Mouse (Mus musculus): ENCODE results near the gene Sowahd. TPM values are rescaled to one million over a fixed set of nuclear protein-coding genes. Genes with fewer than 3 reads are reported as not detected.
"Not testable (repeated sequence)": the region's sequence is repeated elsewhere in the genome, so short reads cannot be mapped to it uniquely, and the experiment has no call there.

Sowahd gene
- polyA plus RNA-seq, 1 experiment from 2014 or later = not detected

- not testable (repeated sequence) for ATAC-seq (ENCODE audit: insufficient number of reproducible peaks, insufficient read depth, low FRiP score, low read depth); H3K4me2 ChIP-seq (ENCODE audit: low read length); H3K9ac ChIP-seq (ENCODE audit: low read length); H3K27ac ChIP-seq (replicated peaks in 1 of 2; ENCODE audit: control insufficient read depth in 1 of 2, insufficient read depth in 1 of 2, low read depth in 2 of 2, low read length in 2 of 2); H3K4me3 ChIP-seq (ENCODE audit: control insufficient read depth in 1 of 2, insufficient read depth in 1 of 2, low read depth in 1 of 2, low read length in 2 of 2); H3K4me1 ChIP-seq (ENCODE audit: control insufficient read depth in 2 of 2, insufficient read depth in 2 of 2, low read length in 2 of 2); H3K9me3 ChIP-seq (ENCODE audit: control insufficient read depth, low read length); H3K27me3 ChIP-seq (ENCODE audit: control insufficient read depth, insufficient read depth, low read length)
- H3K36me3 ChIP-seq (ENCODE audit: control insufficient read depth, insufficient read depth, low read length) = peaks cover 28% of the 10 kb centered on the region
- WGBS = 83% methylated on average over 3 of the region's 4 CpGs
These were observed 31.7 kb downstream of the Sowahd start for GRCm38 (mm10) chrX:37080345-37080744.

- 56% methylated on average over 6 of the region's 6 CpGs for WGBS
These were observed 32.5 kb downstream of the Sowahd start for GRCm38 (mm10) chrX:37081194-37081593.

GRCm38 (mm10) chrX:37084318-37084926, 35.8 kb downstream of the Sowahd start:
- peak overlapping the region; percentile 58 to 84 for H3K4me3 ChIP-seq (ENCODE audit: control insufficient read depth in 1 of 2, insufficient read depth in 1 of 2, low read depth in 1 of 2, low read length in 2 of 2)
- WGBS = 15% methylated on average over 19 of the region's 19 CpGs
- ATAC-seq (ENCODE audit: insufficient number of reproducible peaks, insufficient read depth, low FRiP score, low read depth) = no peak

More at GRCm38 (mm10) chrX:37081194-37081593, 32.5 kb downstream of the Sowahd start:
- Histone ChIP-seq H3K9me3 (ENCODE audit: control insufficient read depth, low read length) (no peaks in the 10 kb centered on the region), H3K4me1 (ENCODE audit: control insufficient read depth in 2 of 2, insufficient read depth in 2 of 2, low read length in 2 of 2) (peaks cover 0 to 3% of the 10 kb centered on the region in 2 experiments; a peak in 1 of 4 replicates), H3K4me3 (ENCODE audit: control insufficient read depth in 1 of 2, insufficient read depth in 1 of 2, low read depth in 1 of 2, low read length in 2 of 2) (no peak overlapping the region), H3K27me3 (ENCODE audit: control insufficient read depth, insufficient read depth, low read length) (no peaks in the 10 kb centered on the region), H3K9ac (ENCODE audit: low read length) (no peak overlapping the region), H3K36me3 (ENCODE audit: control insufficient read depth, insufficient read depth, low read length) (peaks cover 28% of the 10 kb centered on the region), H3K4me2 (ENCODE audit: low read length) (no peak overlapping the region), H3K27ac (replicated peaks in 1 of 2; ENCODE audit: control insufficient read depth in 1 of 2, insufficient read depth in 1 of 2, low read depth in 2 of 2, low read length in 2 of 2) (no peak overlapping the region)
- ATAC-seq (ENCODE audit: insufficient number of reproducible peaks, insufficient read depth, low FRiP score, low read depth) = no peak

GRCm38 (mm10) chrX:37084927-37085660, 36.4 kb downstream of the Sowahd start, which contains the start of gene Rpl39:
TSS of gene Rpl39 (minus strand) at chrX:37085402.
- peak within 1 kb of the TSS; percentile 87 to 99 for H3K27ac ChIP-seq (replicated peaks in 1 of 2; ENCODE audit: control insufficient read depth in 1 of 2, insufficient read depth in 1 of 2, low read depth in 2 of 2, low read length in 2 of 2)
- no peaks in the 10 kb centered on the region for H3K27me3 ChIP-seq (ENCODE audit: control insufficient read depth, insufficient read depth, low read length)
- ATAC-seq (ENCODE audit: insufficient number of reproducible peaks, insufficient read depth, low FRiP score, low read depth) = peak; percentile 90
- H3K9me3 ChIP-seq (ENCODE audit: control insufficient read depth, low read length) = no peaks in the 10 kb centered on the region
- H3K4me2 ChIP-seq (ENCODE audit: low read length) = peak within 1 kb of the TSS; percentile 70
- peaks cover 28% of the 10 kb centered on the region for H3K36me3 ChIP-seq (ENCODE audit: control insufficient read depth, insufficient read depth, low read length)
- 8% methylated on average over 38 of the region's 38 CpGs for WGBS
- H3K4me1 ChIP-seq (ENCODE audit: control insufficient read depth in 2 of 2, insufficient read depth in 2 of 2, low read length in 2 of 2) = peaks cover 0 to 3% of the 10 kb centered on the region in 2 experiments; a peak in 1 of 4 replicates
- H3K9ac ChIP-seq (ENCODE audit: low read length) = peak within 1 kb of the TSS; percentile 81
- peak within 1 kb of the TSS; percentile 58 to 84 for H3K4me3 ChIP-seq (ENCODE audit: control insufficient read depth in 1 of 2, insufficient read depth in 1 of 2, low read depth in 1 of 2, low read length in 2 of 2)

More at GRCm38 (mm10) chrX:37084318-37084926, 35.8 kb downstream of the Sowahd start:
- H3K4me2 ChIP-seq (ENCODE audit: low read length) = peak overlapping the region; percentile 70
- no peaks in the 10 kb centered on the region for H3K27me3 ChIP-seq (ENCODE audit: control insufficient read depth, insufficient read depth, low read length)
- peaks cover 28% of the 10 kb centered on the region for H3K36me3 ChIP-seq (ENCODE audit: control insufficient read depth, insufficient read depth, low read length)
- H3K9ac ChIP-seq (ENCODE audit: low read length) = peak overlapping the region; percentile 81
- H3K27ac ChIP-seq (replicated peaks in 1 of 2; ENCODE audit: control insufficient read depth in 1 of 2, insufficient read depth in 1 of 2, low read depth in 2 of 2, low read length in 2 of 2) = peak overlapping the region; percentile 63 to 87
- H3K4me1 ChIP-seq (ENCODE audit: control insufficient read depth in 2 of 2, insufficient read depth in 2 of 2, low read length in 2 of 2) = peaks cover 0 to 3% of the 10 kb centered on the region in 2 experiments; a peak in 1 of 4 replicates
- H3K9me3 ChIP-seq (ENCODE audit: control insufficient read depth, low read length) = no peaks in the 10 kb centered on the region

GRCm38 (mm10) chrX:37085665-37086064, 37.0 kb downstream of the Sowahd start:
- H3K4me1 ChIP-seq (ENCODE audit: control insufficient read depth in 2 of 2, insufficient read depth in 2 of 2, low read length in 2 of 2) = peaks cover 0 to 3% of the 10 kb centered on the region in 2 experiments; a peak in 1 of 4 replicates
- no peaks in the 10 kb centered on the region for H3K27me3 ChIP-seq (ENCODE audit: control insufficient read depth, insufficient read depth, low read length)
- peak overlapping the region; percentile 70 for H3K4me2 ChIP-seq (ENCODE audit: low read length)
- no peaks in the 10 kb centered on the region for H3K9me3 ChIP-seq (ENCODE audit: control insufficient read depth, low read length)
- peak overlapping the region; percentile 87 to 99 for H3K27ac ChIP-seq (replicated peaks in 1 of 2; ENCODE audit: control insufficient read depth in 1 of 2, insufficient read depth in 1 of 2, low read depth in 2 of 2, low read length in 2 of 2)
- peak overlapping the region; percentile 58 to 84 for H3K4me3 ChIP-seq (ENCODE audit: control insufficient read depth in 1 of 2, insufficient read depth in 1 of 2, low read depth in 1 of 2, low read length in 2 of 2)
- 26% methylated on average over 9 of the region's 9 CpGs for WGBS
- H3K9ac ChIP-seq (ENCODE audit: low read length) = peak overlapping the region; percentile 57
- ATAC-seq (ENCODE audit: insufficient number of reproducible peaks, insufficient read depth, low FRiP score, low read depth) = no peak
- peaks cover 28% of the 10 kb centered on the region for H3K36me3 ChIP-seq (ENCODE audit: control insufficient read depth, insufficient read depth, low read length)

DNA sequence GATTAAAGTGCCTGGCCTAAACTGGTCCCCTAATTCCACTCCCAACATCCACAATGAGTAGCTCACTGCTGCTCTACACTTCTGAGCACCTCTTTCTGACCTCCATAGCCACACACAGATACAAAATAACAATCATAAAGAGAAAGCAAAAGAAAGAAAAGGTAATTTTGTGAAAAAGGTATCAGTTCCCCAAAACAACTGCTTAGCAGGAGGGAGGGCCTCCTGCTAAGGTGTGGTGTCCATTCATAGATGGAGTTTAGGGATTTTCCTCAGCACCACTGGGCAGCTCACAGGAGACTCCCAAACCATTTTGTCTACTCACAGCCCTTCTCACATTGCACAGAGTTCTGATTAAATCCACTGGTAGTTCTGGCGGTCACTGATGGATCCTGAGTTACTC, 40.1 kb downstream of the Sowahd start:
- Histone ChIP-seq H3K4me1 (ENCODE audit: control insufficient read depth in 2 of 2, insufficient read depth in 2 of 2, low read length in 2 of 2) (no peaks in the 10 kb centered on the region), H3K27me3 (ENCODE audit: control insufficient read depth, insufficient read depth, low read length) (no peaks in the 10 kb centered on the region), H3K36me3 (ENCODE audit: control insufficient read depth, insufficient read depth, low read length) (peaks cover 12% of the 10 kb centered on the region), H3K4me2 (ENCODE audit: low read length) (no peak overlapping the region), H3K9ac (ENCODE audit: low read length) (no peak overlapping the region), H3K27ac (replicated peaks in 1 of 2; ENCODE audit: control insufficient read depth in 1 of 2, insufficient read depth in 1 of 2, low read depth in 2 of 2, low read length in 2 of 2) (no peak overlapping the region), H3K9me3 (ENCODE audit: control insufficient read depth, low read length) (no peaks in the 10 kb centered on the region), H3K4me3 (ENCODE audit: control insufficient read depth in 1 of 2, insufficient read depth in 1 of 2, low read depth in 1 of 2, low read length in 2 of 2) (no peak overlapping the region)
- ATAC-seq (ENCODE audit: insufficient number of reproducible peaks, insufficient read depth, low FRiP score, low read depth) = no peak
- 79% methylated on average over 1 of the region's 1 CpGs for WGBS

DNA sequence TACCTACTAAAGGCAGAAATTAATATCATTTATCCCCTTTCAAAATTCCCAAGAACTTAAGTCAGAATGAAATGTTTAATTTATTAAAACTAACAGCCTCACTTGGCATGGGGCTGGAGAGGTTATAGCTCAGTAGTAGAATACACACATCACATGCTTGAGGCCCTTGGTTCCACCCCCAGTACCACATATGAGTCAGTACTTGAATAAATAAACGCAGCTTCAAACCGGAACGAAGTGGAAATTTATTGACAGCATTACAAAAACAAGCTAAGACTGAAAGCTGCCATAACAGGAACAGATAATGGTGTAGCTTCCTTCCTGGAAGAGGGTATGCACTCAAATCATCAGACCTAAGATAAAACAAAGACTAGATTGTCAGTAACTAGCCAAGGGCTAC, 42.8 kb downstream of the Sowahd start:
- Histone ChIP-seq H3K9ac (ENCODE audit: low read length) (no peak overlapping the region), H3K27ac (replicated peaks in 1 of 2; ENCODE audit: control insufficient read depth in 1 of 2, insufficient read depth in 1 of 2, low read depth in 2 of 2, low read length in 2 of 2) (no peak overlapping the region), H3K4me1 (ENCODE audit: control insufficient read depth in 2 of 2, insufficient read depth in 2 of 2, low read length in 2 of 2) (no peaks in the 10 kb centered on the region), H3K9me3 (ENCODE audit: control insufficient read depth, low read length) (no peaks in the 10 kb centered on the region), H3K36me3 (ENCODE audit: control insufficient read depth, insufficient read depth, low read length) (peaks cover 25% of the 10 kb centered on the region), H3K4me3 (ENCODE audit: control insufficient read depth in 1 of 2, insufficient read depth in 1 of 2, low read depth in 1 of 2, low read length in 2 of 2) (no peak overlapping the region), H3K27me3 (ENCODE audit: control insufficient read depth, insufficient read depth, low read length) (no peaks in the 10 kb centered on the region), H3K4me2 (ENCODE audit: low read length) (no peak overlapping the region)
- 82% methylated on average over 3 of the region's 3 CpGs for WGBS
- ATAC-seq (ENCODE audit: insufficient number of reproducible peaks, insufficient read depth, low FRiP score, low read depth) = no peak

Measured in heart, embryonic 14.5 days (tissue).